Mouse (Mus musculus) cortical plate, adult 2 months (tissue): Measurements from ENCODE around the gene Gm5105. TPM values are rescaled to one million over a fixed set of nuclear protein-coding genes. Genes with fewer than 3 reads are reported as not detected.

Source experiments
- H3K27ac ChIP-seq: fragments of 200-500 bp; 2 replicates; pipeline ENCODE4 v1.5.1; 2012; ENCODE audit warnings: low read length, control low read depth, inconsistent platforms; ENCODE audit not compliant: insufficient read depth
- H3K4me1 ChIP-seq: fragments of 200-500 bp; 2 replicates; pipeline ENCODE4 v1.6.1; 2011; ENCODE audit warnings: low read length; ENCODE audit not compliant: control insufficient read depth, insufficient read depth
- H3K4me3 ChIP-seq: fragments of 200-500 bp; 2 replicates; pipeline ENCODE4 v1.5.1; 2011; ENCODE audit warnings: mild to moderate bottlenecking, low read length, control low read depth; ENCODE audit not compliant: insufficient read depth
- CTCF ChIP-seq: fragments of 200-500 bp; IDR thresholded peaks from 2 replicates; pipeline ENCODE4 v1.5.1; 2011; ENCODE audit warnings: mild to moderate bottlenecking, control low read depth, low read length; ENCODE audit not compliant: insufficient read depth; ENCODE audit errors: extremely low read depth
- POLR2A ChIP-seq: fragments of 200-500 bp; IDR thresholded peaks from 2 replicates; pipeline ENCODE4 v1.6.1; 2011; ENCODE audit warnings: mild to moderate bottlenecking, low read length, control low read depth; ENCODE audit not compliant: insufficient read depth; ENCODE audit errors: extremely low read depth
- polyA plus RNA-seq: library from polyadenylated mRNA; depleted of rRNA; stranded (reverse); fragments of >200 nt; gene quantifications from 2 replicates; pipeline ENCODE4 v1.2.3, GENCODE M21; 2012

Gm5105 gene
- polyA plus RNA-seq, 1 experiment: 0.61 TPM

DNA sequence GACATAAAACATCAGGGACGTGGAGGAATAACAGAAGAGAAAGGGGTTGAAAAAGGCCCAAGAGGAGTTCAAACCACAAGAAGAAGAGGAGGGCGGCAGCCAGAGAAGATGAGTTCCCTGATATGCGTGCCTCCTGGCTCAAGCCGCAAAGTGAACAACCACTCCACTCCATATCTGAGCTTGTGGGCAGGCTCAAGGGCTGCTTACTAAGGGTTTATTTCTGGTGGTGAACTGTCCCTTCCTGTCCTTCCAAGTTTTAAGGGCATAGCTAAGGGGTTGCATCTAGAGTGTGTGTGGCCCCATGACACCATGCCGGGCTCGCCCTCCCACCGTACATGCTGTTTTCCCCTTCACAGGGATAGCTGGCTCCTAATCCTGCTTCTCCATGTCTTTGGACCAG, 6.8 kb downstream of the Gm5105 start:
- H3K4me3 ChIP-seq: no peak overlapping the region
- TF ChIP-seq CTCF: no peak
- TF ChIP-seq POLR2A: no peak

DNA sequence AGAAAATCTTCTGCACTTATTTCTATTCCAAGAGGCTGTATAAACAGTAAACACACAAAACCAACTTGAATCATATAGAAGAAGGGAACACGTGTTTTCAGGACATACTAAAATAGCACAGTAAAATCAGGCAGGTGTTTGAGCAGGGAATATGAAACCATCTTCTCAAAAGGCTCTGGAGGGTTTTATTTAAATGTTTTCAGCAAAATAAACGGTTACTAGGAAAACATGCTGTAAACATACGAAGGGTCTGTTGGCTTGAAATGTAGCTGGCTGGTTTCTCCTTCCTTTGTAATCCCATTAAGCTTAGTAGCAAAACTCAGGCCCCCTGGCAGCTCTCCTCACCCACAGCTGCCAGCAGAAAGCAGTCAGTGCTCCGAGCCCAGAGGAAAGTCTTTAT, 9.0 kb downstream of the Gm5105 start:
- no peak for TF ChIP-seq POLR2A
- no peak for TF ChIP-seq CTCF

More for the DNA sequence above, 6.8 kb downstream of the Gm5105 start:
- Histone ChIP-seq H3K27ac (no peak overlapping the region), H3K4me1 (peaks cover 4% of the 10 kb centered on the region; the same call in 1 of the 2 replicates)

DNA sequence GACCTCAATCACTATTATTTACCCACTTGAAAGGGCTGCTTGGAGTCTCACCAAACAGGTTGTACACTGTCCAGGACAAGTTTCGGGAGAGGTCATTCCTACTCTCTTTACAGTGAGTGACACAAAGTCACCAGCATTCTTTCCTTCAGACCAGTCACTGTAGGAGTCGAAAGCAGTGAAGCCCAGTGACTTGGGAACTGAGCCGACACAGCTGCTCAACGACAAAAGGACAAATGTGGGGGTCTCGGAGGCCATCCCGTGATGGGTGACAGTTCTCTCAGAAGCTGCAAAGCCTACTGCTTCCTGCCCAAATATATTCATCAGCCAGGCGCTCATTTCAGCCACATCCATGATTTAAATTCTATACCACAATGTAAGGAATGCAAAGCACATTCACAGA, 10.2 kb downstream of the Gm5105 start:
- Histone ChIP-seq H3K4me1 (no peaks in the 10 kb centered on the region), H3K4me3 (no peak overlapping the region), H3K27ac (no peak overlapping the region)
- TF ChIP-seq POLR2A: no peak
- TF ChIP-seq CTCF: no peak

More for the DNA sequence above, 9.0 kb downstream of the Gm5105 start:
- Histone ChIP-seq H3K4me3 (no peak overlapping the region), H3K4me1 (no peaks in the 10 kb centered on the region), H3K27ac (no peak overlapping the region)

DNA sequence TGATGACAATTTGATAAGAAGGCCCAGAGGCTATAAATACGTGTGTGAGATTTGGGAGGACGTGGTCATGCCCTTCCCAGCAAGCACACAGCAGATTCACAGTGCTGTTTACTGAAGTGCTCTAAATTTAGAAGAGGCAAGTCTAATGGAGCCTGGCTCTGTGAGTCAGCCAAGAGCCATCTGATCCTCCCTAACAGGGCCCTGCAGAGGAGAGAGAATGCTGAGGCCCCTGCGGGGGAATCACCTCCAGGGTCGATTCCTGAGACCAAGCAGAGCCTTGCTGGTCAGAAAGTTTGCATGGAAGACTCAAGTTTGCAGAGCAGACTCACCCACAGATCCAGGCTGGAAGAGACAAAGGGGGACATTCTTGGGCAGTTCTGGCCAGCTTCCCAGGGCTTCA, 13.2 kb downstream of the Gm5105 start:
- TF ChIP-seq CTCF (no peak), POLR2A (no peak)
- no peak overlapping the region for H3K27ac ChIP-seq
- H3K4me1 ChIP-seq: no peaks in the 10 kb centered on the region
- no peak overlapping the region for H3K4me3 ChIP-seq

DNA sequence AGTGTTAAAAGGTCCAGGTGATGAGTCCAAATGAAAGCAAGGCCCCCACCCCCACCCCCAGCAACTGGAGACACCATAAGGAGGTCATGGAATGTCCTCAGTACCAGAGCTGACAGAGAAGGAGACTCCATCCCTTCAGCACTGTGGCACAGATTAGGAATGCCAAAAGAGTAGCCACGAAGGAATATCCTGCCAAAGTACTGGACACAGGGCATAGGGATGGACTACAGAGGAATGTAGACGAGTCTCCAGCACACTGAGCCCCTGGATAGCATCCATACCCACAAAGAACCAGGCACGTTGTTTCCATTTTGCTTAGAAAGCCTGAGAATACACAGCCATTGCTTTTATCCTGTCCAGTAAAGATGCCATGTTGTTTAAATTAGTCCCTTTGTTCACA, 15.8 kb downstream of the Gm5105 start:
- no peak overlapping the region for H3K4me3 ChIP-seq
- H3K27ac ChIP-seq: no peak overlapping the region
- H3K4me1 ChIP-seq: no peaks in the 10 kb centered on the region
- no peak for TF ChIP-seq CTCF

DNA sequence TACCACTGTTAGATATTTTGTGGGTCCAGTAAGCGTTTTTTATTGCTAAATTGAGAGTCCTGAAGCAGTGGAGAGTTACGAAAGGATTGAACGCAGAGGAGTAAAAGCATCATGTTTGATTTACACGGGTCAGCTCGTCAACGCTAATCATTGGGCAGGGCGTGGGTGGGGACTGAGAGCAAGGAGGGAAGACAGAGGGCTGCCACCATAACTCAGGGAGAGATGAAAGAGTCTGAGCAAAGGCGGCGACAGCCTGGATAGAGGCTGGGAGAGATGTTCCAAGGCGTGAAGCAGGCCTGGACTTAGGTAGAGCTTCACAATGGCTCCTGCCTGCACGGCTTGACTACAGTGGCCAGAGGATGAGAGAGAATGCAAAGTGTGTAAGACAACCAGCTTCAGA, 16.4 kb downstream of the Gm5105 start:
- Histone ChIP-seq H3K4me1 (no peaks in the 10 kb centered on the region), H3K4me3 (no peak overlapping the region)
- no peak for TF ChIP-seq POLR2A

DNA sequence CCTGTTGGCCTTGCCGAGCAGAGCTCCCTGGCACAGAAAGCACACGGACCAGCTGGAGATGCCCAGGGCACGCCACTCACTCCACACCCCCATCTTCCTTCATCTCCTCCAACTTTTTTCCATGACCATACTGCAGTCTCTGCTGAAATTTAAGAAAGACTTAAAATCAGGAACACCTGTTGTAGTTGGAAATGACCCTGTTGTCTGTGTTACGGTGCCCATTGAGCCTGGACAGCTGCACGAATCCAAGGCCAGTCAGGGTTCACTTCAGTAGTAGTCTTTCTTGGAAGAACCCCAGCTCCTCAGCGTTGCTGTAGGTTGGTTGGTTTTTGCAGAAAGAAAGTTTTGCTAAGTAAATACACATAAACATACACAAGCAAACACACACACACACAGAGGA, 17.6 kb downstream of the Gm5105 start:
- Histone ChIP-seq H3K4me1 (no peaks in the 10 kb centered on the region), H3K27ac (no peak overlapping the region), H3K4me3 (no peak overlapping the region)
- TF ChIP-seq CTCF (no peak), POLR2A (no peak)

More for the DNA sequence above, 16.4 kb downstream of the Gm5105 start:
- H3K27ac ChIP-seq: no peak overlapping the region

DNA sequence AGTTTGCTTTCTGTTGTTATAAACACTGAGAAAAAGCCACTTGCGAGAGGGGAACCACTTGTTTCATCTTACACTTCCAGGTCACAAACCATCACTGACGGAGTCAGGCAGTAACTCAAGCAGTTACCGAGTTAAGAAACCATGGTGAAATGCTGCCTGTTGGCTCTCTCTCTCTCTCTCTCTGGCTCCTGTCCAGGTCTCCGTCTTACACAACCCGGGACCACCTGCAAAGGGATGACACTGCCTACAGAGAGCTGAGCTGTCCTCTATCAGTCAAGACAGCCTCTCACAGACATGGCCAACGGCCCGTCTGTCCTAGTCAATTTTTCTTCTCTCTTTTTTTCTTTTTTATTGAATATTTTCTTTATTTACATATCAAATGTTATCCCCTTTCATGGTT, 23.9 kb downstream of the Gm5105 start:
- Histone ChIP-seq H3K4me1 (no peaks in the 10 kb centered on the region), H3K4me3 (no peak overlapping the region), H3K27ac (no peak overlapping the region)
- no peak for TF ChIP-seq POLR2A
- TF ChIP-seq CTCF: no peak

DNA sequence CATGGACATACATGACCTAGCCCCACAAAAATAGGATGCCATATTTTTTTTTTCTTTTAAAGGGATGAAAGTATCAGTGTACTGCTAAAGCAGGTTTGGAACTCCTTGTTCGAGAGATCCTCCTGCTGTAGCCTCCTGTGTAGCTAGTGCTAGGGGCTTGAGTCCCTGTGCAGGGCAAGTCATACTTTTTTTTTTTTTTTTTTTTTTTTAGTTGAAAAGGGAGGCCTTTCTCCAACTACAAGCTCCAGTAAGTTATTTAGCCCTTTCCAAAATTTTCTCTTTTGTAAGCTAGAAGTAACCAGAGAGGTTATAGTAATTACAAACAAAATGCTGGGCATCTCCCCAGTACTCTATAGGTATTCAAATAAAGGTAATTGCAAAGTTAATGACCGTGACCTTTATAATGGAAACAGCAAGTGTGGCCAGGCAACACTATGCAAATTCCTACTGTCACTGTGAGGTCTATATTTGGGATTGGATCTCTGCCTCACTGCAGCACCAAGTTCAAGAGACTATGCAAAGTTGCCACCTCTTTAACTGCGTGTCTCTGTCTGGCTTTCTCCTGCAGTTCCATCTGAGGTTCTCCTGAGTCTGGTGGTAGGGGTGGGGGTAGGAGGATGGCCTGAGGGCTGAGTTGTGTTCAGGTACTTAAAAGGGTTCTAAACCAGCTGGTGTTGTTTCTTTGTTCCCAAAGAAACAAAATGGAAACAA, 25.4 kb downstream of the Gm5105 start:
- Histone ChIP-seq H3K27ac (no peak overlapping the region), H3K4me3 (no peak overlapping the region), H3K4me1 (no peaks in the 10 kb centered on the region)
- no peak for TF ChIP-seq CTCF
- TF ChIP-seq POLR2A: no peak

DNA sequence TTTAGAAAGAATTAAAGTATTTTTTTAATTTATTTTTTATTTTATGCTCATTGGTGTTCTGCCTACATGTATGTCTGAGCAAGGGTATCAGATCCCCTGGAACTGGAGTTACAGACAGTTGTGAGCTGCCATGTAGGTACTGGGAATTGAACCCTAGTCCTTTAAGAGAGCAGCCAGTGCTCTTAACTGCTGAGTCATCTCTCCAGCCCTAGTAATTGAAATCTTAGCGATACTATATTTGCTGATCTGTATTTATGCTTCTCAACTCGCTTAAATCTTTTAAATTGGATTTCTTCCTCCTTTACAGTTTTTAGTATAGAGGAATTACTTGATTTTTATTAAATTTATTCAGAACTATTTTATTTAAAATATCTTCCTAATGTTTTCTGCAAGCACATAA, 26.2 kb downstream of the Gm5105 start:
- H3K4me1 ChIP-seq: no peaks in the 10 kb centered on the region
- H3K27ac ChIP-seq: no peak overlapping the region
- no peak overlapping the region for H3K4me3 ChIP-seq
- no peak for TF ChIP-seq POLR2A
